Mouse (Mus musculus): ENCODE data around the gene Agap1. TPM values are rescaled to one million over a fixed set of nuclear protein-coding genes. Genes with fewer than 3 reads are reported as not detected.

The Agap1 gene
- polyA plus RNA-seq, 1 experiment from 2014 or later: 1.6 TPM

GRCm38 (mm10) chr1:89703294-89703693 lies 248.7 kb downstream of the Agap1 start:
- DNase-seq (ENCODE audit: low spot score): no peak

GRCm38 (mm10) chr1:89705670-89706069 lies 251.1 kb downstream of the Agap1 start:
- no peak for DNase-seq (ENCODE audit: low spot score)

- no peak for DNase-seq (ENCODE audit: low spot score)
Observed at GRCm38 (mm10) chr1:89706862-89707261, 252.3 kb downstream of the Agap1 start.

GRCm38 (mm10) chr1:89707756-89708480 lies 253.3 kb downstream of the Agap1 start:
- no peak for DNase-seq (ENCODE audit: low spot score)

- no peak for DNase-seq (ENCODE audit: low spot score)
Observed at GRCm38 (mm10) chr1:89709824-89710223, 255.2 kb downstream of the Agap1 start.

- DNase-seq (ENCODE audit: low spot score): no peak
Observed at GRCm38 (mm10) chr1:89713681-89714080, 259.1 kb downstream of the Agap1 start.

- DNase-seq (ENCODE audit: low spot score): no peak
Observed at GRCm38 (mm10) chr1:89714165-89714980, 259.8 kb downstream of the Agap1 start.

GRCm38 (mm10) chr1:89716234-89716633 lies 261.6 kb downstream of the Agap1 start:
- no peak for DNase-seq (ENCODE audit: low spot score)

GRCm38 (mm10) chr1:89717100-89717499 lies 262.5 kb downstream of the Agap1 start:
- no peak for DNase-seq (ENCODE audit: low spot score)

GRCm38 (mm10) chr1:89718782-89719403 lies 264.3 kb downstream of the Agap1 start:
- DNase-seq (ENCODE audit: low spot score): no peak

- no peak for DNase-seq (ENCODE audit: low spot score)
Observed at GRCm38 (mm10) chr1:89724141-89724540, 269.5 kb downstream of the Agap1 start.

- no peak for DNase-seq (ENCODE audit: low spot score)
Observed at GRCm38 (mm10) chr1:89724555-89724954, 269.9 kb downstream of the Agap1 start.

- DNase-seq (ENCODE audit: low spot score): no peak
Observed at GRCm38 (mm10) chr1:89724957-89725356, 270.4 kb downstream of the Agap1 start.

- no peak for DNase-seq (ENCODE audit: low spot score)
Observed at GRCm38 (mm10) chr1:89728481-89728880, 273.9 kb downstream of the Agap1 start.

GRCm38 (mm10) chr1:89730589-89731195 lies 276.1 kb downstream of the Agap1 start:
- peak; percentile 15 for DNase-seq (ENCODE audit: low spot score)

- DNase-seq (ENCODE audit: low spot score): no peak
Observed at GRCm38 (mm10) chr1:89734368-89734767, 279.8 kb downstream of the Agap1 start.

- no peak for DNase-seq (ENCODE audit: low spot score)
Observed at GRCm38 (mm10) chr1:89735146-89735545, 280.5 kb downstream of the Agap1 start.

GRCm38 (mm10) chr1:89736021-89736420 lies 281.4 kb downstream of the Agap1 start:
- no peak for DNase-seq (ENCODE audit: low spot score)

GRCm38 (mm10) chr1:89739067-89739774 lies 284.6 kb downstream of the Agap1 start:
- no peak for DNase-seq (ENCODE audit: low spot score)

- no peak for DNase-seq (ENCODE audit: low spot score)
Observed at GRCm38 (mm10) chr1:89739775-89740099, 285.1 kb downstream of the Agap1 start.

GRCm38 (mm10) chr1:89742359-89742758 lies 287.8 kb downstream of the Agap1 start:
- no peak for DNase-seq (ENCODE audit: low spot score)
